Mouse (Mus musculus) liver, embryonic 14.5 days (tissue): ENCODE measurements around the gene Entpd1. TPM values are rescaled to one million over a fixed set of nuclear protein-coding genes. Genes with fewer than 3 reads are reported as not detected.
"Not testable (repeated sequence)": the region's sequence is repeated elsewhere in the genome, so short reads cannot be mapped to it uniquely, and the experiment has no call there.

Experiments
- ATAC-seq: fragments of 200-750 bp; cut with Nextera tagmentation; 2 replicates; pipeline ENCODE4 v1.8.0; 2017; ENCODE audit warnings: moderate number of reproducible peaks, mild to moderate bottlenecking, moderate library complexity; ENCODE audit not compliant: insufficient read depth
- DNase-seq, 3 experiments: peaks; one replicate each; pipeline ENCODE4 v3.0.0-alpha.2; 2012 to 2013; ENCODE audit warnings: low read depth in 3 of 3, low spot score in 3 of 3
- H3K27ac ChIP-seq: fragments of 300-500 bp; sonication (generic); 2 replicates; pipeline ENCODE4 v1.5.1; 2014; ENCODE audit warnings: moderate library complexity, mild to moderate bottlenecking, control low read depth, inconsistent platforms
- H3K27me3 ChIP-seq: fragments of 300-500 bp; sonication (generic); 2 replicates; pipeline ENCODE4 v1.6.1; 2014; ENCODE audit warnings: mild to moderate bottlenecking, low read length, moderate library complexity; ENCODE audit not compliant: control insufficient read depth, insufficient read depth
- H3K36me3 ChIP-seq: fragments of 300-500 bp; sonication (generic); replicated peaks from 2 replicates; pipeline ENCODE4 v1.6.1; 2014; ENCODE audit warnings: low read depth; ENCODE audit not compliant: control insufficient read depth, insufficient read depth
- H3K4me1 ChIP-seq, 2 experiments: fragments of 200-500 bp in 1 of 2; fragments of 300-500 bp in 1 of 2; sonication (generic) in 1 of 2; replicated peaks; 2 replicates each; pipeline ENCODE4 v1.6.1; 2012 to 2014; ENCODE audit warnings: antibody characterized with exemption in 1 of 2, inconsistent platforms in 1 of 2, low read length in 1 of 2; ENCODE audit not compliant: control insufficient read depth in 2 of 2, insufficient read depth in 2 of 2
- H3K4me2 ChIP-seq: fragments of 300-500 bp; sonication (generic); 2 replicates; pipeline ENCODE4 v1.6.1; 2014; ENCODE audit warnings: low read depth, mild to moderate bottlenecking, control low read depth, moderate library complexity
- H3K4me3 ChIP-seq, 2 experiments: fragments of 200-500 bp in 1 of 2; fragments of 300-500 bp in 1 of 2; sonication (generic) in 1 of 2; 2 replicates each; pipeline ENCODE4 v1.5.1; 2012 to 2014; ENCODE audit warnings: low read depth in 2 of 2, low read length in 2 of 2, mild to moderate bottlenecking in 2 of 2, control low read depth in 1 of 2, inconsistent platforms in 1 of 2, moderate library complexity in 1 of 2; ENCODE audit not compliant: insufficient read depth in 1 of 2
- H3K9ac ChIP-seq: fragments of 300-500 bp; sonication (generic); replicated peaks from 2 replicates; pipeline ENCODE4 v1.6.1; 2014; ENCODE audit warnings: mild to moderate bottlenecking, control low read depth, moderate library complexity
- H3K9me3 ChIP-seq: fragments of 300-500 bp; sonication (generic); 2 replicates; pipeline ENCODE4 v1.6.1; 2016; ENCODE audit warnings: low read length, mixed read lengths; ENCODE audit not compliant: control insufficient read depth
- CTCF ChIP-seq: IDR thresholded peaks from 2 replicates; pipeline ENCODE4 v1.5.1; 2016; ENCODE audit warnings: antibody characterized with exemption, low read depth, control low read depth
- EP300 ChIP-seq: IDR thresholded peaks from 2 replicates; pipeline ENCODE4 v1.6.1; 2016; ENCODE audit warnings: antibody characterized with exemption, low read depth
- WGBS: fragments of 180-500 bp; shearing (Covaris S2); extraction: QIAGEN DNeasy Blood & Tissue Kit; methylation state at CpG from one replicate; pipeline ENCODE4 v1.1.7; 2014; ENCODE audit not compliant: insufficient replicate concordance; 5-methylcytosine and 5-hydroxymethylcytosine counted together
- polyA plus RNA-seq, 2 experiments: library from polyadenylated mRNA; depleted of rRNA in 1 of 2; stranded (reverse) in 1 of 2; unstranded in 1 of 2; fragments of >200 nt; fragmentation: Nextera tagmentation in 1 of 2; extraction: Ambion mirVana in 1 of 2; gene quantifications; 2 replicates each; pipeline versions ENCODE4 v1.2.1 to v1.2.3; 2012 to 2014

The Entpd1 gene
- polyA plus RNA-seq, 2 experiments, result 1.6 to 2.8 TPM

GRCm38 (mm10) chr19:40601870-40602269 lies 10.3 kb upstream of the Entpd1 start:
- H3K27me3 ChIP-seq, result no peaks in the 10 kb centered on the region
- TF ChIP-seq EP300 (0 out of 2 replicates have a peak, but pooled peaks have one; percentile 16), CTCF (no peak)
- no peak overlapping the region for H3K4me3 ChIP-seq
- no peak overlapping the region for H3K4me2 ChIP-seq
- H3K36me3 ChIP-seq, result peaks cover 3% of the 10 kb centered on the region; the same call in 1 of the 2 replicates
- DNase-seq, result no peak
- WGBS, result 38% methylated on average over 3 of the region's 3 CpGs
- H3K4me1 ChIP-seq, result peaks cover 0 to 2% of the 10 kb centered on the region in 2 experiments; a peak in 1 of 4 replicates
- H3K27ac ChIP-seq, result no peak overlapping the region
- no peaks in the 10 kb centered on the region for H3K9me3 ChIP-seq
- peak; percentile 26; the same call in 1 of the 2 replicates for ATAC-seq
- H3K9ac ChIP-seq, result no peak overlapping the region

GRCm38 (mm10) chr19:40605189-40605588 lies 7.0 kb upstream of the Entpd1 start:
- 75% methylated on average over 9 of the region's 9 CpGs for WGBS
- no peak for TF ChIP-seq CTCF
- no peak for TF ChIP-seq EP300
- no peak overlapping the region for H3K27ac ChIP-seq

GRCm38 (mm10) chr19:40607676-40608075 lies 4.5 kb upstream of the Entpd1 start:
- WGBS, result 63% methylated on average over 6 of the region's 6 CpGs
- Histone ChIP-seq H3K9me3 (no peaks in the 10 kb centered on the region), H3K4me3 (no peak overlapping the region), H3K27ac (no peak overlapping the region), H3K4me1 (peaks cover 4 to 5% of the 10 kb centered on the region in 2 experiments; a peak in 3 of 4 replicates), H3K27me3 (no peaks in the 10 kb centered on the region), H3K36me3 (peaks cover 3% of the 10 kb centered on the region; the same call in 1 of the 2 replicates), H3K9ac (no peak overlapping the region), H3K4me2 (no peak overlapping the region)
- DNase-seq, result no peak
- no peak for ATAC-seq
- no peak for TF ChIP-seq CTCF
- no peak for TF ChIP-seq EP300

More at GRCm38 (mm10) chr19:40605189-40605588, 7.0 kb upstream of the Entpd1 start:
- ATAC-seq, result no peak
- H3K36me3 ChIP-seq, result peaks cover 3% of the 10 kb centered on the region; the same call in 1 of the 2 replicates
- H3K4me1 ChIP-seq, result peaks cover 0 to 2% of the 10 kb centered on the region in 2 experiments; a peak in 1 of 4 replicates
- H3K27me3 ChIP-seq, result no peaks in the 10 kb centered on the region
- no peak overlapping the region for H3K4me3 ChIP-seq
- no peaks in the 10 kb centered on the region for H3K9me3 ChIP-seq
- no peak for DNase-seq
- no peak overlapping the region for H3K4me2 ChIP-seq
- no peak overlapping the region for H3K9ac ChIP-seq

GRCm38 (mm10) chr19:40614811-40615210 lies 2.6 kb downstream of the Entpd1 start:
- Histone ChIP-seq H3K36me3 (no peaks in the 10 kb centered on the region), H3K27ac (no peak overlapping the region), H3K9ac (no peak overlapping the region), H3K4me2 (no peak overlapping the region), H3K9me3 (no peaks in the 10 kb centered on the region), H3K27me3 (no peaks in the 10 kb centered on the region), H3K4me3 (no peak overlapping the region), H3K4me1 (peaks cover 4 to 5% of the 10 kb centered on the region in 2 experiments; a peak in 3 of 4 replicates)
- no peak for DNase-seq
- TF ChIP-seq EP300 (no peak), CTCF (no peak)
- WGBS, result 66% methylated on average over 7 of the region's 7 CpGs
- ATAC-seq, result no peak

GRCm38 (mm10) chr19:40616021-40616420 lies 3.9 kb downstream of the Entpd1 start:
- Histone ChIP-seq H3K9ac (no peak overlapping the region), H3K9me3 (no peaks in the 10 kb centered on the region), H3K36me3 (no peaks in the 10 kb centered on the region), H3K27ac (no peak overlapping the region), H3K4me1 (peaks cover 4 to 5% of the 10 kb centered on the region in 2 experiments; a peak in 3 of 4 replicates), H3K4me2 (no peak overlapping the region), H3K27me3 (no peaks in the 10 kb centered on the region), H3K4me3 (no peak overlapping the region)
- ATAC-seq (no peak), DNase-seq (no peak)
- 69% methylated on average over 7 of the region's 7 CpGs for WGBS
- no peak for TF ChIP-seq EP300
- TF ChIP-seq CTCF, result no peak

GRCm38 (mm10) chr19:40621616-40622015 lies 9.4 kb downstream of the Entpd1 start:
- H3K36me3 ChIP-seq, ATAC-seq, H3K9ac ChIP-seq, H3K4me3 ChIP-seq, H3K4me1 ChIP-seq, H3K4me2 ChIP-seq, H3K27ac ChIP-seq, DNase-seq, H3K9me3 ChIP-seq, H3K27me3 ChIP-seq: not testable (repeated sequence)
- 68% methylated on average over 8 of the region's 26 CpGs for WGBS
